Mouse (Mus musculus) thymus, adult 2 months (tissue): ENCODE data around the gene Tlr4.

ENCODE experiments used
- CTCF ChIP-seq: fragments of 200-500 bp; IDR thresholded peaks from 2 replicates; pipeline ENCODE4 v1.5.1; 2012; ENCODE audit warnings: mild to moderate bottlenecking, control low read depth, low read length, moderate library complexity, borderline replicate concordance; ENCODE audit not compliant: control insufficient read depth, poor library complexity, insufficient read depth; ENCODE audit errors: extremely low read depth
- POLR2A ChIP-seq: fragments of 200-500 bp; IDR thresholded peaks from 2 replicates; pipeline ENCODE4 v1.6.1; 2012; ENCODE audit warnings: mild to moderate bottlenecking, low read length, control low read depth, moderate library complexity; ENCODE audit not compliant: control insufficient read depth, poor library complexity, insufficient read depth; ENCODE audit errors: extremely low read depth

- TF ChIP-seq CTCF (no peak), POLR2A (no peak)
Observed at GRCm38 (mm10) chr4:66927537-66928088, 100.2 kb downstream of the Tlr4 start.
